Mouse (Mus musculus) embryo, embryonic 10 days (tissue): ENCODE measurements around the gene Dlst.

Source experiments
- DNase-seq: peaks from one replicate; pipeline ENCODE4 v3.0.0-alpha.2; 2015; ENCODE audit warnings: low spot score

The Dlst gene

DNA sequence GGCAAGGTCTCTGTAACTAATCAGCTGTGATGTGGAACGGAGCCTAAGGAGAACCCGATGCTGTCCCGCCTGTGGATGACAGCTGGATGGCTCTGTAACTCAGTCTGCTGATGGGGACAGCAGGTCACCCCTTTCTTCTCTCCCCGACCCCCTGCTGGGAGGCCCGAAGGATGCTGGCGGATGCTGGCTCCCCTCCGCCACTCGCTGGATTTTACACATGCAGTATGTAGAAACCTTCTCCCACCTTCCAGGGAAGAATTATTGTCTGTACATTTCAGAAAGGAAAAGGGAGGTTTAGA lies 71.7 kb downstream of the Dlst start:
- DNase-seq: peak; percentile 45

DNA sequence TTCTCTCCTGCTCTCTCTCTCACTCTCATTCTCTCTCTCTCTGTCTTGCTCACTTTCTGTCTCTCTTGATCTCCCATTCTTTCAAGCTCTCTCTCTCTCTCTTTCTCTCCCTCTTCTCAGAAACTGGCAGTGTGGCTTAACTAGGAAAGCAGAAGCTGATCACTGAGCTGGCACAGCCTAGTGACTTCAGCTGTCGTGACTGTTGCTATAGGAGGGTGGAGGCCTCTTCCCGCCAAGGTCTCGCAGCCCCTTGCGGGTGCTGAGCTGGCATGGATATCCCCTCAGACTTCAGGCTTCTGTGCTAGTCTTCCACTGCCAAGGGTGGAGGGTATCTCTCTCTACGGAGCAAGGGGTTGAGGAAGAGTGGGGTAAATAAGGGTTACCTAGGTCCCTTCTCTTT lies 72.3 kb downstream of the Dlst start:
- DNase-seq: no peak

DNA sequence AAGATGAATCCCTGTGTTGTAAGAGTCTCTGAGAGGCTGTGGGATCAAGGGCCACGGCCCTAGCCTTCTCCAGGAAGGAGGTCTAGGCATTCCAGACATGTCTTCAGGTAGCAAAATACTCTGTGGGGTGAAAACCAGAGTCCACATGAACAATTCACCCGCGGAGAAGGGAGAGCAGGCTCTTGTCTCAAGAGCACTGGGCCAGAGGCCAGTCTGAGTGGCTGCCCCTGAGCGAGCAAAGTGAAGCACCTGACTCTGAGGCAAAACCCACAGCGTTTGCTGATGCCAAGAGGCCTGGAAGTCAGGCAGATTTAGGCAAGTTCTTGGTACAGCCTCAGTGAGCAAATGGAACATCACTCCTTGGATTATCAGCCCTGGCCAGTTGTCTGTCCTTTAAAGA lies 73.5 kb downstream of the Dlst start:
- DNase-seq: no peak
